Mouse (Mus musculus): ENCODE results near the gene Afap1. TPM values are rescaled to one million over a fixed set of nuclear protein-coding genes. Genes with fewer than 3 reads are reported as not detected.
A peak's percentile ranks its signal among the peaks of the same experiment; 100 is the strongest.

Gene Afap1
- polyA plus RNA-seq, 1 experiment from 2014 or later: 21.6 TPM

DNA sequence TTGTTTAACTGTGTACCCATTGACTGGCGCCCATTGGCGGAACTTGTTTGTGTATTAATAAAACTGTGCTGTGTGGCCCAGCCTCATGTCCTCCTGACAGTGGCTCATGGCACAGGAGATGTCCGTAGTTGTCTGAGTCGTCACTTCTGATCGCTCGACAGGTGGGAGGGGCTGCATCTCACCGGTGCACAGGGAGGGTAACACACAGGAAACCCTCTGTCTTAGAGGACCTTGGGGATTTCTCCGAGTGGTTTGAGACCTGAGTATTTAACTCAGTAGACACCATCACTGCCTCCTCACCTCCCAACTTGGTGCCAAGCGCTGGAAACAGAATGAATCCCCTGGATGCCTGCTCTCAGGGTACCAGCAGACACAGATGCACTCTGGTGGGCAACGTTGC lies 110.7 kb downstream of the Afap1 start:
- H3K4me1 ChIP-seq: 0 out of 2 replicates have a peak, but pooled peaks cover 3% of the 10 kb centered on the region
- no peak overlapping the region for H3K4me3 ChIP-seq
- H3K27me3 ChIP-seq (ENCODE audit: low read depth, poor library complexity, severe bottlenecking): no peaks in the 10 kb centered on the region
- DNase-seq (ENCODE audit: low spot score): no peak
- peaks cover 32% of the 10 kb centered on the region for H3K36me3 ChIP-seq
- WGBS: 87% methylated on average over 10 of the region's 10 CpGs
- no peak overlapping the region for H3K27ac ChIP-seq (replicated peaks)
- no peaks in the 10 kb centered on the region for H3K9me3 ChIP-seq (replicated peaks)

GRCm38 (mm10) chr5:36006106-36006505 lies 113.0 kb downstream of the Afap1 start:
- no peak overlapping the region for H3K27ac ChIP-seq (replicated peaks)
- 0 out of 2 replicates have a peak, but pooled peaks cover 3% of the 10 kb centered on the region for H3K4me1 ChIP-seq
- H3K27me3 ChIP-seq (ENCODE audit: low read depth, poor library complexity, severe bottlenecking): no peaks in the 10 kb centered on the region
- DNase-seq (ENCODE audit: low spot score): no peak
- H3K36me3 ChIP-seq: peaks cover 11% of the 10 kb centered on the region
- no peak overlapping the region for H3K4me3 ChIP-seq
- no peaks in the 10 kb centered on the region for H3K9me3 ChIP-seq (replicated peaks)
- 91% methylated on average over 8 of the region's 8 CpGs for WGBS

GRCm38 (mm10) chr5:36006586-36006985 lies 113.5 kb downstream of the Afap1 start:
- H3K9me3 ChIP-seq (replicated peaks): no peaks in the 10 kb centered on the region
- peaks cover 7% of the 10 kb centered on the region; the same call in 1 of the 2 replicates for H3K36me3 ChIP-seq
- 78% methylated on average over 5 of the region's 5 CpGs for WGBS
- no peak for DNase-seq (ENCODE audit: low spot score)
- 0 out of 2 replicates have a peak, but pooled peaks cover 3% of the 10 kb centered on the region for H3K4me1 ChIP-seq
- no peaks in the 10 kb centered on the region for H3K27me3 ChIP-seq (ENCODE audit: low read depth, poor library complexity, severe bottlenecking)
- H3K27ac ChIP-seq (replicated peaks): no peak overlapping the region
- H3K4me3 ChIP-seq: no peak overlapping the region

DNA sequence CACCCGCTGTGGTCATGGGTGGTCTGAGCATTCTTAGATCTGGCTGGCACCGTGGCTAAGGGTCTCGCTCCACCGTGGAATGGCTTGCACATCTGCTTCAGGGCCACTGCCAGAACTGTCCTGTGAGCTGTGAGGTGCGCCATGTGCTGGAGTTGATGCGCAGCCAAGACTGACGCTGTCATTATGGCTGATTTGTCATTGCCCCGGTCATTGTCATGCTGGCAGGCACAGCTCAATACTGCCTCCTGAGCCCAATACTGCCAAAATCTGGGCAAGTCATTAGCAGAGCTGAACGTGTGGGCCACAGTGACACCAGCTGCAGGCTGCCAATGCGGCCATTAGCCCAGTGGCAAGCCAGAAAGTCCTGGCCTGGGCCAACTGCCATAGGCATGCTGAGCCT lies 114.5 kb downstream of the Afap1 start:
- DNase-seq (ENCODE audit: low spot score): no peak
- H3K27ac ChIP-seq (replicated peaks): no peak overlapping the region
- H3K9me3 ChIP-seq (replicated peaks): no peaks in the 10 kb centered on the region
- 85% methylated on average over 10 of the region's 10 CpGs for WGBS
- no peaks in the 10 kb centered on the region for H3K27me3 ChIP-seq (ENCODE audit: low read depth, poor library complexity, severe bottlenecking)
- no peak overlapping the region for H3K4me3 ChIP-seq
- 0 out of 2 replicates have a peak, but pooled peaks cover 3% of the 10 kb centered on the region for H3K4me1 ChIP-seq
- 0 out of 2 replicates have a peak, but pooled peaks cover under 1% of the 10 kb centered on the region for H3K36me3 ChIP-seq

GRCm38 (mm10) chr5:36009405-36009804 lies 116.3 kb downstream of the Afap1 start:
- DNase-seq (ENCODE audit: low spot score): no peak
- 87% methylated on average over 4 of the region's 4 CpGs for WGBS
- Histone ChIP-seq H3K4me1 (0 out of 2 replicates have a peak, but pooled peaks cover 3% of the 10 kb centered on the region), H3K36me3 (no peaks in the 10 kb centered on the region), H3K4me3 (no peak overlapping the region), H3K9me3 (replicated peaks) (no peaks in the 10 kb centered on the region), H3K27me3 (ENCODE audit: low read depth, poor library complexity, severe bottlenecking) (no peaks in the 10 kb centered on the region), H3K27ac (replicated peaks) (no peak overlapping the region)

DNA sequence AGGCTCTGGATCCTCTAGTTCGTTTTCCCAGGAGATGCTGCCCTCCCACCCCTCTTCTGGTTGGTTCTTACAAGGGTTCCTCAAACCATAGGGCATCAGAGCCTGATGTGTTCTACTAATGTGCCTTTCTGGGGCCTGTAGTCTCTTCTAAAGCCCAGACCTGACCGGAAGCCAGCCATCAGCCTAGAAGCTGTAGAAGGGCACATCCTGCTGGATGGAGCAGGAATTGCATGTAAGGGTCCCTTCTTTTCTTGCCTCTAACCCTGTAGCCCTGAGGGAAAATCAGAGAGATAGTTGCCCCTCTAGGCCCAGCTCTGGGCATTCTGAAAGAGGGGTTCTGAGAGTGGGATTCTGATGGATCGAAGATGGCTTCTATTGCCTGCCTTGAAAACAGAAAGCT lies 125.2 kb downstream of the Afap1 start:
- Histone ChIP-seq H3K36me3 (peaks cover 16% of the 10 kb centered on the region), H3K27me3 (ENCODE audit: low read depth, poor library complexity, severe bottlenecking) (no peaks in the 10 kb centered on the region), H3K4me1 (peaks cover 14% of the 10 kb centered on the region), H3K27ac (replicated peaks) (no peak overlapping the region), H3K9me3 (replicated peaks) (no peaks in the 10 kb centered on the region), H3K4me3 (no peak overlapping the region)
- DNase-seq (ENCODE audit: low spot score): no peak
- 86% methylated on average over 3 of the region's 3 CpGs for WGBS

- 81% methylated on average over 3 of the region's 3 CpGs for WGBS
- H3K27ac ChIP-seq (replicated peaks): no peak overlapping the region; the same call in 1 of the 2 replicates
Measured at GRCm38 (mm10) chr5:36021091-36021490, 128.0 kb downstream of the Afap1 start.

DNA sequence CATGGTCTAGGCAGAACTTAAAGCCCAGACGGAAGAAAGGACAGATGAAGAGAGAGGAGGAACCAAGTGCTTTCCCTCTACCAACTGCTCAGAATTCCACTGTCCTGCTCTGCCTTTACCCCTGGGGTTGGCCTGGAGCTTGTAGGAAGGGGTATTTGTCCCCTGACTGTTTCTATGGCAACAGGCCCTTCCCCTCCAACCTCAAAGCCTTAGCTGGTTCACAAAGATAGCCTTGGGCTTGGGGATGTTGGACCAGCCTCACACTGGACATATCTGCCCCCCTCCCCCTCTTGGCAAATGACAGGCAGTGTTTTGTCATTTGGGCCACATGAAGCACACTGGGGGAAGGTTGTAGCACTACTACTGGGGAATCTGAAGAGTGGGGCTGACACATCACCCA lies 129.2 kb downstream of the Afap1 start:
- DNase-seq (ENCODE audit: low spot score): no peak
- Histone ChIP-seq H3K27ac (replicated peaks) (peak overlapping the region; percentile 52), H3K9me3 (replicated peaks) (no peaks in the 10 kb centered on the region), H3K4me1 (peaks cover 17% of the 10 kb centered on the region), H3K36me3 (peaks cover 27% of the 10 kb centered on the region), H3K27me3 (ENCODE audit: low read depth, poor library complexity, severe bottlenecking) (no peaks in the 10 kb centered on the region), H3K4me3 (no peak overlapping the region)
- WGBS: 64% methylated on average over 1 of the region's 1 CpGs

More at GRCm38 (mm10) chr5:36021091-36021490, 128.0 kb downstream of the Afap1 start:
- Histone ChIP-seq H3K4me1 (peaks cover 17% of the 10 kb centered on the region), H3K4me3 (no peak overlapping the region), H3K27me3 (ENCODE audit: low read depth, poor library complexity, severe bottlenecking) (no peaks in the 10 kb centered on the region), H3K36me3 (peaks cover 27% of the 10 kb centered on the region), H3K9me3 (replicated peaks) (no peaks in the 10 kb centered on the region)
- DNase-seq (ENCODE audit: low spot score): no peak

- 90% methylated on average over 9 of the region's 9 CpGs for WGBS
- no peaks in the 10 kb centered on the region for H3K9me3 ChIP-seq (replicated peaks)
- peaks cover 23% of the 10 kb centered on the region for H3K36me3 ChIP-seq
- H3K27me3 ChIP-seq (ENCODE audit: low read depth, poor library complexity, severe bottlenecking): no peaks in the 10 kb centered on the region
- peak overlapping the region; percentile 30; the same call in 1 of the 2 replicates for H3K27ac ChIP-seq (replicated peaks)
- H3K4me3 ChIP-seq: no peak overlapping the region
- peaks cover 17% of the 10 kb centered on the region for H3K4me1 ChIP-seq
- DNase-seq (ENCODE audit: low spot score): no peak
Measured at GRCm38 (mm10) chr5:36024003-36024685, 131.0 kb downstream of the Afap1 start.

- Histone ChIP-seq H3K27ac (replicated peaks) (0 out of 2 replicates have a peak overlapping the region, but pooled peaks have one; percentile 17), H3K9me3 (replicated peaks) (no peaks in the 10 kb centered on the region), H3K4me3 (no peak overlapping the region), H3K4me1 (peaks cover 17% of the 10 kb centered on the region), H3K36me3 (peaks cover 20% of the 10 kb centered on the region), H3K27me3 (ENCODE audit: low read depth, poor library complexity, severe bottlenecking) (no peaks in the 10 kb centered on the region)
- no peak for DNase-seq (ENCODE audit: low spot score)
- WGBS: 82% methylated on average over 4 of the region's 4 CpGs
Measured at GRCm38 (mm10) chr5:36025076-36025475, 132.0 kb downstream of the Afap1 start.

DNA sequence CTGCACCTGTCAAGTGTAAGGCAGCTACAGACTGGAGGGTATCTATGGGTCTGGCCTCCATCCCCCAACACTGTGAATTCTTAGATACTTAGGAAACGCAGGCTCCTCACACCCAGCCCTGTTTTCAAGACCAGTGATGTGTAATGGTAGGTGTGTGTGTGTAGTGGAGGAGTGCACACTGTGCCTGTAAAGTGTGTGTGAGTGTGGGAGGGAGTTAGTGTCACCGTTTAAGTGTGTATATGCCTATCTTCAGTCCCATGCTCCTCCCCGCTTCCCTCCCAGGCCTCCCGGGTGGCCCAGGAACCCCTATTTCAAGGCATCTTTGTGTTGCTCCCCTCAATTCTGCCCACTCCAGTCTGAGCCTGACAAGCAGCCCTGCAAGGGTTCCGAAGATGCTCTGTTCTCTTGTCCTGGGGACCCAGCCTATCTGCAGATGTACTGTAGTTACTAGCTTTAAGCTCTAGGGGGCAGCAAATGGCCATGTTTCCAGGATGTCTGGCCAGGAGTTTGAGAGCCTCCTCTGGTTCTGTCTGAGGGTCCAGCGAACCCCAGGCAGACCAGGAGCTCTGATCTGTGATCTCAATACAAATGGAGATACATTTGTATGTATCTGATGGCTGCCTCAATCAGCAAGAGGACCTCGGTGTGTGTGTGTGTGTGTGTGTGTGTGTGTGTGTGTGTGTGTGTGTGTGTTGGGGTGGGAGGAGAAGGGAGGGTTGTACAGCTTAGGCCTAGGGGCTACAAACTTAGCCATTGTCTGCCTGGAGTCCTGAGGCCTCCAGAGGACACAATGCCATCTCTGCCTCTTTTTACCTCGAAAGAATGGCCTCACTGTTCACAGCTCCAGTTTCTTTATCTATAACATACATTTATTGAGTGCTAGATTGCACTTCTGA lies 140.7 kb downstream of the Afap1 start:
- Histone ChIP-seq H3K4me3 (no peak overlapping the region), H3K9me3 (replicated peaks) (no peaks in the 10 kb centered on the region), H3K27ac (replicated peaks) (no peak overlapping the region; the same call in 1 of the 2 replicates), H3K4me1 (no peaks in the 10 kb centered on the region), H3K36me3 (peaks cover 22% of the 10 kb centered on the region), H3K27me3 (ENCODE audit: low read depth, poor library complexity, severe bottlenecking) (no peaks in the 10 kb centered on the region)
- WGBS: 47% methylated on average over 8 of the region's 8 CpGs
- peak; percentile 69 for DNase-seq (ENCODE audit: low spot score)

DNA sequence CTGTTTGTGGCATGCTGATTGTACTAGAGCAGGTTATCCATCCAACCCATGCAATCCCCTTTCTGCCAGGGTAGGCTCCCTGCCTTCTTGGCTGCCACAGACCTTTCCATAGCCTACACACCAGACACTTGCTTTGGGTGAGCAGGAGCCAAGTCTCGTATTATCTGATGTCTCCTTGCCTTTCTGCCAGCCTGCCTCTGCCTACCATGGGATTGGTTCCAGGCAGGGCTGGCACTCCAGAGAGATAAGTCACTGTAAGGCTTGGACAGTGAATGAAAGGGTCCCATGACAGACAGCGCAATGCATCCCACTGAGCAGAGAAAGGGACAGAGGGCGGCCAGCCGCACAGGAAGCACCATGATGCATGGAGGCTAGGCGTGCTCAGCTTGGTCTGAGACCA lies 146.5 kb downstream of the Afap1 start:
- 95% methylated on average over 5 of the region's 5 CpGs for WGBS
- no peak overlapping the region for H3K27ac ChIP-seq (replicated peaks)
- H3K9me3 ChIP-seq (replicated peaks): no peaks in the 10 kb centered on the region
- H3K36me3 ChIP-seq: peaks cover 20% of the 10 kb centered on the region
- peaks cover 12% of the 10 kb centered on the region for H3K4me1 ChIP-seq
- no peak overlapping the region for H3K4me3 ChIP-seq
- no peaks in the 10 kb centered on the region for H3K27me3 ChIP-seq (ENCODE audit: low read depth, poor library complexity, severe bottlenecking)
- no peak for DNase-seq (ENCODE audit: low spot score)

All from midbrain, embryonic 10.5 days (tissue).